In the genomic region with DNA sequence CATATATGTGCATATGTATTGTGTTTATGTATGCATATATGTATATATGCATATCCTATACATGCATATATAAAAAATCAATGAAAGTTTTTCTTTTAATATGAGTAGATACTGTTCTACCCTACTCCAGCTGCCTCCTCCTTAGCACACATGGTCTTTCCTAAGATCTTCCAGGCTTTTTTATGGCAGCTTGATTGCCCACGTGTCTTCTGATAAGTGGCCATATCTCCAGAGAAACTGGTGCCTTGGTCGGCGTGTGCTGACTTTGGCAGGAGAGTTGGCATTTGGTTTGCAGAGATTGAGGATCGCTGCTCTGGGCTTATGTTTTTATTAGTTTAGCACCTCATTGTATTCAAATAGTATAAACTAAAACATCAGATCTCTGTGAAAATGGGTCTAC, we compare ENCODE assay signal across 19 mouse cellular contexts.
"Had no signal": no experiment of that assay in that cellular context is flagged by ENCODE, and none has a peak within 500 bp of the region (broad histone marks: within the 10 kb centered on the region; RNA-seq: fewer than 3 reads in every experiment).

No protein-coding gene starts in this region.

- H3K9ac ChIP-seq: lung, embryonic 14.5 days; midbrain, embryonic 12.5 days; neural tube, embryonic 13.5 days; neural tube, embryonic 15.5 days had no signal

- H3K4me3 ChIP-seq: midbrain, embryonic 10.5 days; midbrain, embryonic 12.5 days; myocyte; neural tube, embryonic 13.5 days; neural tube, embryonic 15.5 days had no signal

- H3K4me2 ChIP-seq: lung, embryonic 14.5 days; midbrain, embryonic 12.5 days; neural tube, embryonic 13.5 days; neural tube, embryonic 15.5 days had no signal

- DNase-seq: lung, adult 18-20 months; lung, embryonic 14.5 days; lung, postnatal 10 days; lung, postnatal 4 days; midbrain, embryonic 14.5 days; retina, postnatal 1 day; right cerebral cortex, adult 18-20 months; right cerebral cortex, postnatal 25 days; right cerebral cortex, postnatal 4 days; spleen, adult 18-20 months; thymus, adult 18-20 months; thymus, postnatal 14 days; thymus, postnatal 36 days had no signal

- H3K27ac ChIP-seq: midbrain, embryonic 10.5 days; midbrain, embryonic 12.5 days; neural tube, embryonic 13.5 days; neural tube, embryonic 15.5 days had no signal

- H3K9me3 ChIP-seq: neural tube, embryonic 13.5 days; neural tube, embryonic 15.5 days had no signal

- H3K4me1 ChIP-seq: midbrain, embryonic 12.5 days had no signal

- H3K36me3 ChIP-seq: midbrain, embryonic 10.5 days; midbrain, embryonic 12.5 days; neural tube, embryonic 13.5 days; neural tube, embryonic 15.5 days had no signal

- ATAC-seq: midbrain, embryonic 16.5 days had no signal

- H3K27me3 ChIP-seq: midbrain, embryonic 12.5 days; neural tube, embryonic 15.5 days had no signal
